Mouse (Mus musculus) limb, embryonic 15.5 days (tissue): ENCODE results near the gene Gm20716. TPM values are rescaled to one million over a fixed set of nuclear protein-coding genes. Genes with fewer than 3 reads are reported as not detected.
A peak's percentile ranks its signal among the peaks of the same experiment; 100 is the strongest.

Experiments used
- ATAC-seq: fragments of 200-750 bp; cut with Nextera tagmentation; 2 replicates; pipeline ENCODE4 v1.8.0; 2017; ENCODE audit warnings: low read depth, moderate TSS enrichment; ENCODE audit not compliant: insufficient number of reproducible peaks, low FRiP score, low TSS enrichment
- H3K27ac ChIP-seq: fragments of 300-500 bp; sonication (generic); 2 replicates; pipeline ENCODE4 v1.5.1; 2015; ENCODE audit warnings: moderate library complexity, mild to moderate bottlenecking, inconsistent platforms
- H3K27me3 ChIP-seq: fragments of 300-500 bp; sonication (generic); 2 replicates; pipeline ENCODE4 v1.6.1; 2015; ENCODE audit warnings: inconsistent platforms
- H3K36me3 ChIP-seq: fragments of 300-500 bp; sonication (generic); 2 replicates; pipeline ENCODE4 v1.6.1; 2015; ENCODE audit warnings: inconsistent platforms
- H3K4me1 ChIP-seq: fragments of 300-500 bp; sonication (generic); 2 replicates; pipeline ENCODE4 v1.6.1; 2015; ENCODE audit warnings: inconsistent platforms
- H3K4me2 ChIP-seq: fragments of 300-500 bp; sonication (generic); 2 replicates; pipeline ENCODE4 v1.6.1; 2015; ENCODE audit warnings: mild to moderate bottlenecking, inconsistent platforms
- H3K4me3 ChIP-seq: fragments of 300-500 bp; sonication (generic); 2 replicates; pipeline ENCODE4 v1.5.1; 2015; ENCODE audit warnings: mild to moderate bottlenecking, inconsistent platforms
- H3K9ac ChIP-seq: fragments of 300-500 bp; sonication (generic); 2 replicates; pipeline ENCODE4 v1.6.1; 2015; ENCODE audit warnings: inconsistent platforms
- H3K9me3 ChIP-seq: fragments of 300-500 bp; sonication (generic); 2 replicates; pipeline ENCODE4 v1.6.1; 2016; ENCODE audit warnings: inconsistent platforms
- WGBS: fragments of 180-500 bp; shearing (Covaris S2); methylation state at CpG from one replicate; pipeline ENCODE4 v1.1.7; 2015; 5-methylcytosine and 5-hydroxymethylcytosine counted together
- polyA plus RNA-seq: library from polyadenylated mRNA; unstranded; fragments of >200 nt; fragmentation: Nextera tagmentation; extraction: Ambion mirVana; gene quantifications from 2 replicates; pipeline ENCODE4 v1.2.1, GENCODE M21; 2015

The Gm20716 gene
- polyA plus RNA-seq, 1 experiment from 2014 or later: 17.7 TPM

DNA sequence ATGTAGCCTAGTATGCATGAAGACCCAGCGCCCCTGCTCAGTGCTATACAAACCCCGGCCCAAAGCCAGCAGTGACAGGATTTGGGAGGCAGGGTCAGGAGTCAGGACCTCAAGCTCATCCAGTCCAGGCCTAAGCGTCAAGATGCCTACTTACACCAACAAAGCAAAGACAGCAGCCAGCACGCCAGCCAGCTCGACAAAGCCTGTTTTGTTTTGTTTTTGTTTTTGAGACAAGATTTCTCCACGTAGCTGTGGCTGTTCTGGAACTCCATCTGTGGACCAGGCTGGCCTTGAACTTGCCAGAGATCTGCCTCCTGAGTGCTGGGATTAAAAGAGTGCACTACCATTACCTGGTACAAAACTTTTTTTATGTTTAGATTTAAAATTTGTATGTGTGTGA, 6.8 kb downstream of the Gm20716 start:
- H3K4me1 ChIP-seq: peaks cover 4% of the 10 kb centered on the region; the same call in 1 of the 2 replicates
- ATAC-seq: no peak
- WGBS: 89% methylated on average over 6 of the region's 6 CpGs
- peaks cover 77% of the 10 kb centered on the region for H3K36me3 ChIP-seq
- H3K4me2 ChIP-seq: no peak overlapping the region
- no peak overlapping the region for H3K27ac ChIP-seq
- no peaks in the 10 kb centered on the region for H3K9me3 ChIP-seq
- no peak overlapping the region for H3K9ac ChIP-seq
- no peak overlapping the region for H3K4me3 ChIP-seq
- H3K27me3 ChIP-seq: no peaks in the 10 kb centered on the region

GRCm38 (mm10) chr2:168213788-168214397, 16.3 kb downstream of the Gm20716 start:
- WGBS: 44% methylated on average over 5 of the region's 5 CpGs
- Histone ChIP-seq H3K4me2 (no peak overlapping the region), H3K27ac (no peak overlapping the region), H3K4me3 (no peak overlapping the region), H3K36me3 (peaks cover 90% of the 10 kb centered on the region), H3K9me3 (no peaks in the 10 kb centered on the region), H3K27me3 (no peaks in the 10 kb centered on the region), H3K4me1 (no peaks in the 10 kb centered on the region), H3K9ac (no peak overlapping the region)
- ATAC-seq: no peak

GRCm38 (mm10) chr2:168207883-168208282, 22.3 kb downstream of the Gm20716 start:
- WGBS: 92% methylated on average over 3 of the region's 3 CpGs
- no peak overlapping the region for H3K4me2 ChIP-seq
- H3K4me3 ChIP-seq: no peak overlapping the region
- H3K9me3 ChIP-seq: no peaks in the 10 kb centered on the region
- H3K27me3 ChIP-seq: no peaks in the 10 kb centered on the region
- H3K27ac ChIP-seq: peak overlapping the region; percentile 99
- H3K36me3 ChIP-seq: peaks cover 47% of the 10 kb centered on the region
- ATAC-seq: no peak
- H3K9ac ChIP-seq: no peak overlapping the region
- peaks cover 15% of the 10 kb centered on the region for H3K4me1 ChIP-seq

DNA sequence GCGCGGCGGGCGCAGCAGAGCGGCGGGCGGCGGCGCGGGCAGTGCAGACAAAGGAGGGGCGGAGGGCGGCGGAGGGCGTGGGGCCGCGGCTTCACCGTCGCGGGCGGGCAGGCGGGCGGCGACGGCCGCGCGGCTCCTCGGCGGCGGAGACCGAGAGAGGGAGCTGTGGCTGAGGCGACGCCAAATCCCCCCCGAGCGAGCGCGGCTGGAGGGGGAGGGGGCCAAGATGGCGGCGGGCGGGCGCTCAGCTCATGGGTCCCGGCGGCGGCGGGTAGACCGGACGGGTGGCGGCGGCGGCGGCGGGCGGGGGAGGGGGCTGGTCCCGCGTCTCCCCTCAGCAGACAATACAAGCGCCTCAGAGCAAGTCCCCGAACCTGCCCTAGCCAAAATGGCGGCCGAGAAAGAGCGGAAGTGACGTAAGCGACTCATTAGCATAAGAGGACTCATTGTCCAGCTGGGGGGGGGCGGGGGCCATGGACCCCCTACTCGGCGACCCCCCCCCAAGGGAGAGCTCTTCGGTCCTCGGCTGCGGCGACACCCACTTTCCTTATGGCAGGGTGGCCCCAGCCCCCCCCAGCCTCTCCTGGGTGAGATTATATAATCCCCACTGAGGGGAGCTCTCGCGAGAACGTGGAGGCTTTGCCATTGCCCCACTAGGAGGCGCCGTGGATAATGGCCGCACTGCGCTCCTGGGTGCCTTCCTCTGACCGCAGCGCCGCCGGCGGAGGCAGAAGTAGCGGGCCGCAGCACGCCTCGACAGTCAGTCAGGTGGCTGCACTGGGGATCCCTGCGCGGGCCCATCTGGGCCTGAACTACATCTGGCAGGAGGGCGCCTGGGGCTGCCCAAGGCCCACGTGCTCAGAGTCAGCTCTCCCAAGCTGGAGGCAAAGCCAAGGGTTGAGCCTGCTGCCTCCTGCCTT, 23.2 kb downstream of the Gm20716 start, which contains the start of gene Adnp:
Gene Adnp (minus strand): TSS at position 388 of the 920 bp plus-strand sequence.
- peak; percentile 87 for ATAC-seq
- Histone ChIP-seq H3K9ac (peak within 1 kb of the TSS; percentile 100), H3K27ac (peak within 1 kb of the TSS; percentile 99), H3K9me3 (no peaks in the 10 kb centered on the region), H3K4me3 (peak within 1 kb of the TSS; percentile 98), H3K36me3 (peaks cover 38% of the 10 kb centered on the region), H3K4me2 (peak within 1 kb of the TSS; percentile 62), H3K27me3 (no peaks in the 10 kb centered on the region), H3K4me1 (peaks cover 15% of the 10 kb centered on the region)
- 0% methylated on average over 49 of the region's 89 CpGs for WGBS

- peak overlapping the region; percentile 62 for H3K4me2 ChIP-seq
- no peaks in the 10 kb centered on the region for H3K27me3 ChIP-seq
- H3K4me1 ChIP-seq: peaks cover 15% of the 10 kb centered on the region
- H3K27ac ChIP-seq: peak overlapping the region; percentile 99
- WGBS: under 1% methylated on average over 42 of the region's 49 CpGs
- peak overlapping the region; percentile 100 for H3K9ac ChIP-seq
- H3K9me3 ChIP-seq: no peaks in the 10 kb centered on the region
- H3K4me3 ChIP-seq: peak overlapping the region; percentile 98
- H3K36me3 ChIP-seq: peaks cover 30% of the 10 kb centered on the region
- no peak for ATAC-seq
These were observed 24.2 kb downstream of the Gm20716 start for GRCm38 (mm10) chr2:168205681-168206631.

- H3K4me3 ChIP-seq: peak overlapping the region; percentile 98
These were observed 24.9 kb downstream of the Gm20716 start for GRCm38 (mm10) chr2:168205265-168205664.

DNA sequence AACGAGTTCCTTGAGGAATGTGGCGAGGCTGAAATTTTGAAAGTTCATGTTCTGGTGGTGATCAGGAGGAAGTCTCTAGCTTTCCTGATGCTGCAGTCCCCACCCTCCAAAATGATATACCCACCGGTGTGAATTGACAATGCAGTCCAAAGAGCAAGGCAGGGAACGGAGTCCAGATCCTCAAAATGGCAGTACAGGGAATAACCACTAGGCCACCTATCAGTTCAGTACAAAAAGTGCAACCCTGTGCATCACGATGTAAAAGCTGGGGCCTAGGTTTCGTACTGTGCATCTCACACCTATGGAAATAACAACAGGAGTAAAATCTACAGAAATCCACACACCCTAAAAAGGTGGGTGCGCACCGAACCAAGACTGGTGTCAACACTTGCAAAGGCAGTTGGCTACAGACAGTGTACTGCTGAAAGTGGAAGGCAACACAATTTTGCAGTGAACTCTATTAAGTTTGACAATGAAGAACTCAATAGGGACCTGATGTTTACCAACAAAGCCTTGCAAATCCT, 25.6 kb downstream of the Gm20716 start:
- H3K9me3 ChIP-seq: no peaks in the 10 kb centered on the region
- H3K4me2 ChIP-seq: peak overlapping the region; percentile 62
- WGBS: 75% methylated on average over 8 of the region's 8 CpGs
- peak overlapping the region; percentile 98 for H3K4me3 ChIP-seq
- no peaks in the 10 kb centered on the region for H3K27me3 ChIP-seq
- no peak overlapping the region for H3K27ac ChIP-seq
- H3K9ac ChIP-seq: no peak overlapping the region
- peaks cover 19% of the 10 kb centered on the region for H3K36me3 ChIP-seq
- ATAC-seq: no peak
- H3K4me1 ChIP-seq: peaks cover 25% of the 10 kb centered on the region

More at GRCm38 (mm10) chr2:168205265-168205664, 24.9 kb downstream of the Gm20716 start:
- Histone ChIP-seq H3K9ac (peak overlapping the region; percentile 100), H3K9me3 (no peaks in the 10 kb centered on the region), H3K27ac (peak overlapping the region; percentile 99), H3K4me2 (peak overlapping the region; percentile 62), H3K27me3 (no peaks in the 10 kb centered on the region), H3K36me3 (peaks cover 23% of the 10 kb centered on the region), H3K4me1 (peaks cover 19% of the 10 kb centered on the region)
- peak; percentile 60; the same call in 1 of the 2 replicates for ATAC-seq
- WGBS: 3% methylated on average over 6 of the region's 6 CpGs

DNA sequence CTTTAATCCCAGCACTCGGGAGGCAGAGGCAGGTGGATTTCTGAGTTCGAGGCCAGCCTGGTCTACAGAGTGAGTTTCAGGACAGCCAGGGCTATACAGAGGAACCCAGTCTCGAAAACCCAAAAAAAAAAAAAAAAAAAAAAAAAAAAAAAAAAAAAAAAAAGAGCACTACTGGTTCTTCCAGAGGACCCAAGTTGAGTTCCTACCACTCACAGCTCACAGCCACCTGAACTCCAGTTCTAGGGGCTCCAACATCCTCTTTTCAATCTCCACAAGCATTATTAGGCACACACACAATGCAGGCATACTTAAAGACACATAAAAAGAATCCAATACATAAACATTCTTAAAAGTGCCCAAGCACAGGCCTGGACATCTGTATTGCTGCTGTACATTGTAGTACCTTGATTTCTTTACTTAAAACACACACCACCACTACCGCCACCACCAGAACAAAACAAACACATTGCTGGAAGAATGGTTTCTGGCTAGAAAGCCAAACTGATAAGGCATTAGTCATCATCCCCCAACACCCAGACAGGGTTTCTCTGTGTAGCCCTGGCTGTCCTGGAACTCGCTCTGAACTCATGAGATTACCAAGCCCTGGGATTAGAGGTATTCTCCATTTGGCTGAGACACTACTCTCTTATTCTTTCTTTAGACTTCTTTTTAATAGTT, 30.0 kb downstream of the Gm20716 start:
- H3K4me3 ChIP-seq: no peak overlapping the region
- no peak overlapping the region for H3K4me2 ChIP-seq
- no peak overlapping the region for H3K27ac ChIP-seq
- peaks cover 16% of the 10 kb centered on the region for H3K36me3 ChIP-seq
- H3K4me1 ChIP-seq: peaks cover 30% of the 10 kb centered on the region
- WGBS: 78% methylated on average over 4 of the region's 5 CpGs
- H3K27me3 ChIP-seq: no peaks in the 10 kb centered on the region
- no peaks in the 10 kb centered on the region for H3K9me3 ChIP-seq
- H3K9ac ChIP-seq: no peak overlapping the region
- no peak for ATAC-seq

DNA sequence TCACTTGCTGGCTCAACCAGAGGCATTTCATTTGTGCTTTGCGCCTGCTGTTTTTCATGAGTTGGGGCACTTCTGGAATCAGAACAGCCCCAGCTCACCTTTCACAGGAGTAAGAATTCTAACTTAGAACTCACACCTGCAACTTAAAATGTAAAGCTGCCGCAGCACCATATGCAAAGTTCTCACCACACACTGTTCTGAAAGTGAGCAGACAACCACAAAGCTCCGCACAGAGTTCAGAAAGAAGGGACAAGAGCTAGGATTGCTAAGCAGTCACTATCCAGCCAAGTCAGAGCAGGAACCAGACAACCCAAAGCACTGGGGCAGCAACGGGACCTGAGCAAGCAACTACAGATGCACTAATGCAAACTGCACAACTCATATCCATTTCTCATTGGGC, 30.7 kb downstream of the Gm20716 start:
- no peak for ATAC-seq
- Histone ChIP-seq H3K4me3 (no peak overlapping the region), H3K4me1 (peaks cover 24% of the 10 kb centered on the region)

DNA sequence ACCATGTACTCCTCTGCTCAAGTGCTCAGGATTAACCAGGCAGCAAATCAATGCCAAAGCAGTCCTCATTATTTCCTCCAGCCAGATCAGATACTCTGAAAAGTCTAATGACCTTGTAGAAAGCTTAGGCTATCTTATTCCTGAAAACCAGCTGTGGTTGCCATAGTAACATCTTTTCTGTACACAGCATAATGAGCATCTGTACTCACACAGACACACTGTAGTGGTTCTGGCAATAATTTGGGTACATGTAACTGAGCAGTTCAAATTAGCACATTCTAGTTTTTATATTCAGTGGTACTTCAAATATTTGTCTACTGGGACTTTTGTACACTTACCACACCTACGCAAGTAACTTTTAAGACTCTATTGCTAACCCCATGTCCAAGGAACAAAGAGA, 31.7 kb downstream of the Gm20716 start:
- peaks cover 21% of the 10 kb centered on the region for H3K4me1 ChIP-seq
- ATAC-seq: no peak
- peaks cover 14% of the 10 kb centered on the region for H3K36me3 ChIP-seq
- H3K27ac ChIP-seq: no peak overlapping the region
- WGBS: 67% methylated on average over 1 of the region's 1 CpGs
- no peak overlapping the region for H3K9ac ChIP-seq
- no peak overlapping the region for H3K4me3 ChIP-seq
- no peak overlapping the region for H3K4me2 ChIP-seq
- H3K9me3 ChIP-seq: no peaks in the 10 kb centered on the region
- no peaks in the 10 kb centered on the region for H3K27me3 ChIP-seq

More for the DNA sequence above, 30.7 kb downstream of the Gm20716 start:
- H3K27ac ChIP-seq: peak overlapping the region; percentile 22; the same call in 1 of the 2 replicates
- no peak overlapping the region for H3K9ac ChIP-seq
- peaks cover 16% of the 10 kb centered on the region for H3K36me3 ChIP-seq
- H3K4me2 ChIP-seq: no peak overlapping the region
- H3K9me3 ChIP-seq: no peaks in the 10 kb centered on the region
- H3K27me3 ChIP-seq: no peaks in the 10 kb centered on the region
- whole genome bisulfite sequencing: 64% methylated on average over 4 of the region's 4 CpGs

DNA sequence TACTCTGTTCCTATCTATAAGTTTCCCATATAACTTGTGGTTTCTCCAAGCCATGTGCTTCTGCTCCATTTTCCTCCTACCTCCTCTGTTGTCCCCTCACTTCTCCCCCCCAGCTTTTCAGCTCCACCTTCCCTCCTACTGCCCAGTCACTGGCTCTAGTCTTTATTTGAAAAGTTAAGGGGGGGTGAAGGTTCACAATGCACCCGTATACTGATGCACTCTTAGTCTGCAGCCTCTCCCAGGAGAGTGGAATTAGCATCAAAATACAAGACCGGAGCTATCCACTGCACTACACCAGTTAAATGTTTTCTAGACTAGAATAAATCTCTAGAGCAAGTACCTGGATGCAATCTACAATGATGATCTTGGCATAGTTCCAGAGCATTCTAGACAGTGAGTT, 34.4 kb downstream of the Gm20716 start:
- Histone ChIP-seq H3K4me2 (no peak overlapping the region), H3K4me3 (no peak overlapping the region), H3K4me1 (peaks cover 33% of the 10 kb centered on the region), H3K27me3 (no peaks in the 10 kb centered on the region), H3K27ac (no peak overlapping the region), H3K9me3 (no peaks in the 10 kb centered on the region), H3K36me3 (peaks cover 10% of the 10 kb centered on the region), H3K9ac (no peak overlapping the region)
- 53% methylated on average over 2 of the region's 2 CpGs for WGBS
- no peak for ATAC-seq
